Mouse (Mus musculus) embryonic stem cell, embryonic (primary cell): Measurements from ENCODE around the gene Ahdc1.

Source experiments
- CTCF ChIA-PET, 4 experiments: fragments of 300-600 bp in 2 of 4; fragments of 350-600 bp in 2 of 4; sonication (Branson Sonifier 250); formaldehyde crosslinking; loops; one replicate each; lab custom pipeline; 2022; ENCODE audit warnings: inconsistent platforms in 2 of 4; lab: Charles Lee
- POLR2A ChIA-PET, 4 experiments: fragments of 300-600 bp in 2 of 4; fragments of 350-600 bp in 2 of 4; sonication (Branson Sonifier 250); formaldehyde crosslinking; loops; one replicate each; lab custom pipeline; 2022; ENCODE audit warnings: antibody characterized with exemption in 4 of 4, inconsistent platforms in 1 of 4; lab: Charles Lee

Gene Ahdc1

DNA sequence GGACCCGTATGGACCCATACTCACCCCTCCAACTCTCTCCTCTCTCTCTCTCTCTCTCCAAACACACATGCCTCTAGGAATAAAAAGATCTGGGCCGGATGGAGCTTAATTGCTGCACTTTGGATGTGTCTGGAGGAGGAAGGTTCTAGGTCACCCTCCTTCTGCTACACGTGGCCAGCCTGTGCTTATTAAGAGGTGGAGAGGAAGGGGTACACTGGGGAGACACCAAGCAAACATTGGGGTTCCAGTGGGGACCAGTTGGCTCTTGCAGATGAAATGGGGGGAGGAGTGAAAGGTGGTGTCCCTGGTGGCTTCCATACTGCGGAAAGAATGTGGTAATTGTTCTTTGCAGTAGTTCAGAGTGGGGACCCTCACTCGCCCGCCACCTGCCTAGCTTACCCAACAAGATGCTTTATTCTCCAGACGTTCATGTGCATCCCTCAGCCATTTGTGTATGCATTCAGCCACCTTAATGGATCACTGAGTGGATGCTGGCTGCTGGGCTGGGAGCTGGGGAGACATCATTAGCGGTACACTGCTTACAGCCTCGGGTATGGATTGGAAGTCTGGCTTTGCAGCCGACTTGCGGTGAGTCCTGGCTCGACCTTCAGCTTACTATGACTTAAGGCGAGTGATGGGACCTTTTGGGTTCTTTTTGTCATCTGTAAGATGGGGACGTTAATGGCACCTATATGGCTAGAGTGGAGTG, 104.8 kb downstream of the Ahdc1 start:
- ChIA-PET CTCF (interaction anchor here in 2 of 4 experiments (0.6 to 1.4 kb wide), 4 partner anchors 8 to 90 kb away, joined by 3 to 5 read pairs (median 3); no protein-coding TSS in a partner anchor), POLR2A (interaction anchor here (0.7 to 4.5 kb wide), 27 partner anchors 8 to 375 kb away, joined by 3 to 29 read pairs (median 4); partner anchors contain the start of genes Wasf2 (in 2 of the 4) and Wdtc1 (in 2 of the 4))

DNA sequence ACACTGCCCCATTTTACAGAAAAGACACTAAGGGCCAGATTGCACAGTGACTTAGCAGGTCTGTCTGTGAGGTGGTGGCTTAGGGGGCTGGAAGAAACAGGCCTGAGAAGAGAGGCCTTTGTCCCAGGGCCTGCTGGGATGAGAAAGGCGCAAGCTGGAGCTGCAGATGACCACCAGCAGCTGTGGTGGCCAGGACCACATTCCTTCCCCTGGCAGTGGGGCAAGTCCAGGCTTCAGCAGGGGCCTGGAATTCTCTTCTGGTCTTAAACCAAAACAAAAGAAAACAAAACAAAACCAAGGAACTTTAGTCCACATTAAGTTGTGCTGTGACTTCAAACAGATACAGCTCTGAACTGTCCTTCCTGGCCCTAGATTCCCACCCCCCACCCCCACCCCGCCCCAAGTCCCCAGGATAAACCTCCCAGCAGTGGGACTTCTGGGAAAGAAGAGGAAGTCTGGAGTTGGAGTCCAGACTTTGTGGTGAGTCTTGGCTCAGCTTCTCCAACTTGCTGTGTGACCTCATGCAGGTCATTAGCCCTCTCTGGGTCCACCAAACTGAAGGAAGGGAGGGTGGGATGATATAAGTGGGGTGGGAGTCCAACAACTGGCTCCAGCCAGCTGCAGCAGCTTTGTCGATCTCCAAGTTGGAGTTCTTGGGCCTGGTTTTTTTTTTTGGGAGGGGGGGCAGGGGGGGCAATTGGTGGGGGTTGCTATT, 105.9 kb downstream of the Ahdc1 start:
- CTCF ChIA-PET, result interaction anchor here in 3 of 4 experiments (0.5 to 1.2 kb wide), 8 partner anchors 9 to 917 kb away, joined by 3 to 8 read pairs (median 3); no protein-coding TSS in a partner anchor
- POLR2A ChIA-PET, result interaction anchor here in 3 of 4 experiments (0.5 to 4.5 kb wide), 33 partner anchors 9 to 254 kb away, joined by 3 to 29 read pairs (median 4); partner anchors contain the start of genes Wasf2 (in 2 of the 3) and Wdtc1 (in 1 of the 3)

DNA sequence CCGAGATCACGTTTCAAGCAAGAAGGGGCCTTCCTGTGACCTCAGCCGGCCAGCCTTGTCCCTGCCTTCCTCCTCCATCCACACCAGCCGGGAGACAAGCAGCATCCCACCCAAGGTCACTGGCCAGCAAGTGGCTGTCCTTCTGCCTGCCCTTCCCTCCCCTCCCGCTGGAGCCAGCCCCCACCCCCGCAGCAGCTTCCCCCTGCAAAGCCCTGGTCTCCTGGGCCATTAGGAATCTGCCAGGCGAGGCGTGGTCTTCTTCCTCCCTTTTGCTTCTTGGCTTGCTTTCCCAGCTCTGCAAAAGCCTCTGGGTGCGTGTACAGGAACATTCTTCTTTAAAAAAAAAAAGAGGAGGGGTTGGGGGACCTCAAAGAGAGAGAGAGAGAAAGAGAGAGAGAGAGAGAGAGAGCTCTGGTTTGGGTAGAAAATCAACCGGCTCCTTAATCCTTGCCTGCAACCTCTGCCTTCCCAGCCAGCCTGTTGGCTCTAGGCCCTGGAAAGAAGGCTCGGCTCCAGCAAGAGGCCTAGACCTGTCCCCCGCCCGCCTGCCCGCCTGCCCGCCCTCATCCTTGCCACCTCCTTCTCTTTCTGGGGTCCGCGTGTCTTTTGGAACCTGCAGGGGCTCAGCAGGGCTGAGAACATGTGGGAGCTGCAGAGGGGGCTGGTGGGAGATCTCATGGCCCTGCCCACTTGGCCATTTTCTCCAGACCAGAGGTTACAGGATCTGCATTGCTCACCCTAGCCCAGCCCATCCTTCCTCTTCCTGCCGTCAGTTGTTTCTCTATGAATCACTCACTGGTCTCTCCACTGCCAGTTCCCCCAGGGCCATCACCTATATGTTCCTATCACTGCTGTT, 106.7 kb downstream of the Ahdc1 start:
- ChIA-PET CTCF (interaction anchor here in 2 of 4 experiments (0.6 to 0.9 kb wide), 3 partner anchors 10 to 572 kb away, joined by 3 to 8 read pairs (median 3); no protein-coding TSS in a partner anchor), POLR2A (interaction anchor here in 3 of 4 experiments (0.5 to 4.5 kb wide), 26 partner anchors 9 to 972 kb away, joined by 3 to 29 read pairs (median 4); partner anchors contain the start of genes Wasf2 (in 1 of the 3) and Wdtc1 (in 1 of the 3))

- ChIA-PET CTCF (interaction anchor here in 1 of 4 experiments (0.5 kb wide), 1 partner anchor 43 kb away, joined by 5 read pairs; no protein-coding TSS in a partner anchor), POLR2A (interaction anchor here (0.6 to 4.5 kb wide), 9 partner anchors 11 to 66 kb away, joined by 3 to 29 read pairs (median 5); partner anchors contain the start of gene Wasf2 (in 1 of the 4))
These were observed 107.8 kb downstream of the Ahdc1 start for GRCm38 (mm10) chr4:133118775-133119375.

- CTCF ChIA-PET, result interaction anchor here in 1 of 4 experiments (0.6 kb wide), 1 partner anchor 917 kb away, joined by 5 read pairs; no protein-coding TSS in a partner anchor
- POLR2A ChIA-PET, result interaction anchor here in 3 of 4 experiments (0.6 to 4.5 kb wide), 12 partner anchors 11 to 276 kb away, joined by 3 to 22 read pairs (median 3); partner anchors contain the start of genes Ppp1r8 (in 1 of the 3) and Wasf2 (in 1 of the 3)
These were observed 108.5 kb downstream of the Ahdc1 start for GRCm38 (mm10) chr4:133119579-133119978.

- CTCF ChIA-PET, result no interaction called here
- POLR2A ChIA-PET, result interaction anchor here in 3 of 4 experiments (0.8 to 3.3 kb wide), 20 partner anchors 9 to 232 kb away, joined by 3 to 35 read pairs (median 8); partner anchors contain the start of genes Wasf2 (in 1 of the 3) and Wdtc1 (in 1 of the 3)
These were observed 109.8 kb downstream of the Ahdc1 start for GRCm38 (mm10) chr4:133120833-133121321.

GRCm38 (mm10) chr4:133121416-133121815, 110.4 kb downstream of the Ahdc1 start:
- ChIA-PET POLR2A (interaction anchor here (0.6 to 3.3 kb wide), 52 partner anchors 9 to 248 kb away, joined by 3 to 35 read pairs (median 6); partner anchors contain the start of genes Wasf2 (in 2 of the 4), Ahdc1 (in 1 of the 4), Slc9a1 (in 1 of the 4) and Wdtc1 (in 1 of the 4)), CTCF (interaction anchor here in 3 of 4 experiments (0.6 to 1.4 kb wide), 8 partner anchors 9 to 231 kb away, joined by 3 to 14 read pairs (median 4); no protein-coding TSS in a partner anchor)

GRCm38 (mm10) chr4:133121974-133122637, 111.0 kb downstream of the Ahdc1 start:
- CTCF ChIA-PET, result interaction anchor here (0.5 to 1.4 kb wide), 17 partner anchors 10 to 231 kb away, joined by 3 to 14 read pairs (median 3); no protein-coding TSS in a partner anchor
- POLR2A ChIA-PET, result interaction anchor here (0.5 to 3.3 kb wide), 77 partner anchors 9 to 1105 kb away, joined by 3 to 35 read pairs (median 4); partner anchors contain the start of genes Wasf2 (in 2 of the 4), Wdtc1 (in 2 of the 4), Ahdc1 (in 1 of the 4) and Nudc (in 1 of the 4)

GRCm38 (mm10) chr4:133127079-133127478, 116.0 kb downstream of the Ahdc1 start:
- ChIA-PET POLR2A (interaction anchor here in 2 of 4 experiments (0.6 to 5.5 kb wide), 6 partner anchors 10 to 226 kb away, joined by 3 to 32 read pairs (median 3); no protein-coding TSS in a partner anchor), CTCF (interaction anchor here in 1 of 4 experiments (1.0 kb wide), 1 partner anchor 81 kb away, joined by 5 read pairs; no protein-coding TSS in a partner anchor)
